Mouse (Mus musculus): ENCODE measurements around the gene Sema3f. TPM values are rescaled to one million over a fixed set of nuclear protein-coding genes. Genes with fewer than 3 reads are reported as not detected.

Gene Sema3f
- polyA plus RNA-seq, 1 experiment from 2014 or later = 30.2 TPM

DNA sequence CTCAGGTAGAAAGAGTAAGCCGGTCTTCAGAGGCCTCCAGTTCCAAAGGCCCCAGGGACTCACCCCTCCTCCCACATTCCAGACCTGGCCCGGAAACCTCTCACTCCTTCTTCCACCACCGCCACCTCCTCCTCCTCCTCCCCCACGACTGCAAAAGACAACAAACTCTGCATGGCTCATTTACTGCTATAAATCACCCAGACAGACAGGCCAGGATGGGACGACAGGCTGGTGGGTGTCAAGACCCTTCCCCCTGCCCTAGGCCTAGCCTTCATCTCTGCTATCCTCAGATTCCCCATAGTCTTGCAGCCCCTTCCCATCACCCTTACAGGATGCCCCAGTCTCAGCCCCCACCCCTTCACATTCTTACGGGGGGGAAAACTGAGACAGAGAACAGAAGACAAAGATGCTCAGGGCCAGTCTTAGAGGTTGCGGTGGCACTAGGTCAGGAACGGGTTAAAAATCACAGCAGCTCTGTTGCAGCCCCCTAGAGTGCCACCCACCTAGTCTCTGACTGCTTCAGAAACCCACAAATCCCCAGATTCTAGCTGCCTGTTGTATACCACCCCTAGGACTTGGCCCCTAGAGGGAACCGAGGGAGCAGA, 10.8 kb downstream of the Sema3f start:
- Histone ChIP-seq H3K4me1 (ENCODE audit: control insufficient read depth, insufficient read depth, low read length) (peaks cover 95% of the 10 kb centered on the region), H3K27ac (ENCODE audit: low read length) (peak overlapping the region; percentile 76), H3K9me3 (ENCODE audit: control insufficient read depth, low read depth, low read length) (no peaks in the 10 kb centered on the region), H3K27me3 (ENCODE audit: control insufficient read depth, insufficient read depth, low read length) (no peaks in the 10 kb centered on the region), H3K9ac (replicated peaks; ENCODE audit: low read depth, low read length) (no peak overlapping the region), H3K4me2 (replicated peaks; ENCODE audit: low read depth, low read length) (peak overlapping the region; percentile 28; the same call in 1 of the 2 replicates), H3K36me3 (ENCODE audit: control insufficient read depth, insufficient read depth, low read length) (peaks cover 4% of the 10 kb centered on the region), H3K4me3 (ENCODE audit: low read depth, low read length) (no peak overlapping the region)
- whole genome bisulfite sequencing = 8% methylated on average over 9 of the region's 9 CpGs
- no peak for ATAC-seq (ENCODE audit: insufficient number of reproducible peaks, insufficient read depth, low FRiP score, low read depth)

GRCm38 (mm10) chr9:107698611-107699190, 11.6 kb downstream of the Sema3f start:
- 9% methylated on average over 14 of the region's 14 CpGs for WGBS
- no peak; the same call in 1 of the 2 replicates for ATAC-seq (ENCODE audit: insufficient number of reproducible peaks, insufficient read depth, low FRiP score, low read depth)
- peak overlapping the region; percentile 28 for H3K4me2 ChIP-seq (replicated peaks; ENCODE audit: low read depth, low read length)
- H3K4me3 ChIP-seq (ENCODE audit: low read depth, low read length) = no peak overlapping the region
- no peaks in the 10 kb centered on the region for H3K27me3 ChIP-seq (ENCODE audit: control insufficient read depth, insufficient read depth, low read length)
- H3K27ac ChIP-seq (ENCODE audit: low read length) = peak overlapping the region; percentile 76
- peaks cover 4% of the 10 kb centered on the region for H3K36me3 ChIP-seq (ENCODE audit: control insufficient read depth, insufficient read depth, low read length)
- no peak overlapping the region for H3K9ac ChIP-seq (replicated peaks; ENCODE audit: low read depth, low read length)
- peaks cover 88% of the 10 kb centered on the region for H3K4me1 ChIP-seq (ENCODE audit: control insufficient read depth, insufficient read depth, low read length)
- H3K9me3 ChIP-seq (ENCODE audit: control insufficient read depth, low read depth, low read length) = no peaks in the 10 kb centered on the region

GRCm38 (mm10) chr9:107697811-107698521, 12.3 kb downstream of the Sema3f start:
- peak overlapping the region; percentile 28 for H3K4me2 ChIP-seq (replicated peaks; ENCODE audit: low read depth, low read length)
- no peak for ATAC-seq (ENCODE audit: insufficient number of reproducible peaks, insufficient read depth, low FRiP score, low read depth)

GRCm38 (mm10) chr9:107696845-107697610, 13.2 kb downstream of the Sema3f start:
- Histone ChIP-seq H3K4me3 (ENCODE audit: low read depth, low read length) (no peak overlapping the region), H3K4me1 (ENCODE audit: control insufficient read depth, insufficient read depth, low read length) (peaks cover 78% of the 10 kb centered on the region), H3K36me3 (ENCODE audit: control insufficient read depth, insufficient read depth, low read length) (peaks cover 8% of the 10 kb centered on the region), H3K4me2 (replicated peaks; ENCODE audit: low read depth, low read length) (no peak overlapping the region; the same call in 1 of the 2 replicates), H3K27me3 (ENCODE audit: control insufficient read depth, insufficient read depth, low read length) (no peaks in the 10 kb centered on the region), H3K27ac (ENCODE audit: low read length) (peak overlapping the region; percentile 52; the same call in 1 of the 2 replicates), H3K9me3 (ENCODE audit: control insufficient read depth, low read depth, low read length) (no peaks in the 10 kb centered on the region), H3K9ac (replicated peaks; ENCODE audit: low read depth, low read length) (no peak overlapping the region)
- ATAC-seq (ENCODE audit: insufficient number of reproducible peaks, insufficient read depth, low FRiP score, low read depth) = no peak
- 53% methylated on average over 9 of the region's 9 CpGs for WGBS

More at GRCm38 (mm10) chr9:107697811-107698521, 12.3 kb downstream of the Sema3f start:
- Histone ChIP-seq H3K9ac (replicated peaks; ENCODE audit: low read depth, low read length) (no peak overlapping the region), H3K27me3 (ENCODE audit: control insufficient read depth, insufficient read depth, low read length) (no peaks in the 10 kb centered on the region), H3K4me1 (ENCODE audit: control insufficient read depth, insufficient read depth, low read length) (peaks cover 87% of the 10 kb centered on the region), H3K9me3 (ENCODE audit: control insufficient read depth, low read depth, low read length) (no peaks in the 10 kb centered on the region), H3K27ac (ENCODE audit: low read length) (peak overlapping the region; percentile 76; the same call in 1 of the 2 replicates), H3K4me3 (ENCODE audit: low read depth, low read length) (no peak overlapping the region), H3K36me3 (ENCODE audit: control insufficient read depth, insufficient read depth, low read length) (peaks cover 4% of the 10 kb centered on the region)
- 15% methylated on average over 14 of the region's 14 CpGs for WGBS

GRCm38 (mm10) chr9:107696106-107696479, 14.2 kb downstream of the Sema3f start:
- no peak overlapping the region for H3K4me3 ChIP-seq (ENCODE audit: low read depth, low read length)
- H3K27me3 ChIP-seq (ENCODE audit: control insufficient read depth, insufficient read depth, low read length) = no peaks in the 10 kb centered on the region
- peaks cover 17% of the 10 kb centered on the region for H3K36me3 ChIP-seq (ENCODE audit: control insufficient read depth, insufficient read depth, low read length)
- no peak for ATAC-seq (ENCODE audit: insufficient number of reproducible peaks, insufficient read depth, low FRiP score, low read depth)
- H3K4me1 ChIP-seq (ENCODE audit: control insufficient read depth, insufficient read depth, low read length) = peaks cover 69% of the 10 kb centered on the region
- 37% methylated on average over 6 of the region's 6 CpGs for WGBS
- H3K9ac ChIP-seq (replicated peaks; ENCODE audit: low read depth, low read length) = no peak overlapping the region
- H3K4me2 ChIP-seq (replicated peaks; ENCODE audit: low read depth, low read length) = no peak overlapping the region
- peak overlapping the region; percentile 52; the same call in 1 of the 2 replicates for H3K27ac ChIP-seq (ENCODE audit: low read length)
- H3K9me3 ChIP-seq (ENCODE audit: control insufficient read depth, low read depth, low read length) = no peaks in the 10 kb centered on the region

DNA sequence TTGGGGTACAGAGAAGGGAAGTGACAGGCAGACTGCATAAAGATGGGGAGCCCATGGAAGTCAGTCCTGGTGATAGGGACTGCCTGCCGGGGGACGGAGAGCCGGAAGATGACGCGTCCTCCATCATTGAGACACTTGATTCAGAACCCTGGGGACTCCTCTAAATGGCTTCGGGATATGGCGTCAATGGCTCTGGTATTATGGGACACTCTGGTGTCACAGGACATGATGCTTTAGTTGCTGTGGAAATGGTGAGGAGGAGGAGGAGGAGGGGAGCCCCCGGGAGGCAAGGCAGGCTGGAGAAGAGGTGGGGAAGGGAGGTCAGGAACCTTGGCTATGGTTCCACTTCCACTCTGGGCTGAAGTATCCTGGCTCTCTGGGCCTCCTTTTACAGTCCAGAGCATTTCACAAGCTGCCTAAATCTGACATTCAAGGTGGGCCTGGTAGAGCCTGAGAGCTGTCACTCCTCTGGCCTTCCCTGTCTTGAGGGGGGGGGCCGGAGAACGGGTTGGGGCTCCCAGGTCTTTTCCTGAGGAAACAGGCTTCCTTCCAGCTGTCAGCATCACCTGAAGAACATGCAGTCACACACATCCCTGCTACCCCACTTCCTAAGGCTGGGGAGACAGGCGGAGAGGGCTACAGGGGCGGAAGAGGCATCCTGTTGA, 14.7 kb downstream of the Sema3f start:
- Histone ChIP-seq H3K4me1 (ENCODE audit: control insufficient read depth, insufficient read depth, low read length) (peaks cover 64% of the 10 kb centered on the region), H3K27me3 (ENCODE audit: control insufficient read depth, insufficient read depth, low read length) (no peaks in the 10 kb centered on the region), H3K4me2 (replicated peaks; ENCODE audit: low read depth, low read length) (no peak overlapping the region), H3K9me3 (ENCODE audit: control insufficient read depth, low read depth, low read length) (no peaks in the 10 kb centered on the region), H3K4me3 (ENCODE audit: low read depth, low read length) (no peak overlapping the region), H3K9ac (replicated peaks; ENCODE audit: low read depth, low read length) (no peak overlapping the region), H3K27ac (ENCODE audit: low read length) (peak overlapping the region; percentile 52; the same call in 1 of the 2 replicates), H3K36me3 (ENCODE audit: control insufficient read depth, insufficient read depth, low read length) (peaks cover 19% of the 10 kb centered on the region)
- no peak for ATAC-seq (ENCODE audit: insufficient number of reproducible peaks, insufficient read depth, low FRiP score, low read depth)
- 77% methylated on average over 12 of the region's 12 CpGs for WGBS

- Histone ChIP-seq H3K9me3 (ENCODE audit: control insufficient read depth, low read depth, low read length) (no peaks in the 10 kb centered on the region), H3K9ac (replicated peaks; ENCODE audit: low read depth, low read length) (no peak overlapping the region), H3K4me1 (ENCODE audit: control insufficient read depth, insufficient read depth, low read length) (peaks cover 54% of the 10 kb centered on the region), H3K4me3 (ENCODE audit: low read depth, low read length) (no peak overlapping the region), H3K27me3 (ENCODE audit: control insufficient read depth, insufficient read depth, low read length) (no peaks in the 10 kb centered on the region), H3K36me3 (ENCODE audit: control insufficient read depth, insufficient read depth, low read length) (peaks cover 26% of the 10 kb centered on the region), H3K4me2 (replicated peaks; ENCODE audit: low read depth, low read length) (no peak overlapping the region), H3K27ac (ENCODE audit: low read length) (no peak overlapping the region)
- WGBS = 72% methylated on average over 7 of the region's 7 CpGs
- ATAC-seq (ENCODE audit: insufficient number of reproducible peaks, insufficient read depth, low FRiP score, low read depth) = no peak
Observed at GRCm38 (mm10) chr9:107694627-107695026, 15.6 kb downstream of the Sema3f start.

All from stomach, embryonic 14.5 days (tissue).